Mouse (Mus musculus) stomach, embryonic 16.5 days (tissue): ENCODE data around the gene Rrp15. TPM values are rescaled to one million over a fixed set of nuclear protein-coding genes. Genes with fewer than 3 reads are reported as not detected.

ENCODE experiments used
- ATAC-seq: fragments of 200-750 bp; cut with Nextera tagmentation; 2 replicates; pipeline ENCODE4 v1.8.0; 2017; ENCODE audit warnings: moderate number of reproducible peaks, moderate TSS enrichment; ENCODE audit not compliant: insufficient read depth, low FRiP score
- H3K27ac ChIP-seq: fragments of 300-500 bp; sonication (generic); 2 replicates; pipeline ENCODE4 v1.5.1; 2014; ENCODE audit warnings: low read length
- H3K27me3 ChIP-seq: fragments of 300-500 bp; sonication (generic); 2 replicates; pipeline ENCODE4 v1.6.1; 2014; ENCODE audit warnings: low read length, control low read depth, mixed read lengths; ENCODE audit not compliant: control insufficient read depth, insufficient read depth
- H3K36me3 ChIP-seq: fragments of 300-500 bp; sonication (generic); 2 replicates; pipeline ENCODE4 v1.6.1; 2014; ENCODE audit warnings: low read length; ENCODE audit not compliant: control insufficient read depth, insufficient read depth
- H3K4me1 ChIP-seq: fragments of 300-500 bp; sonication (generic); 2 replicates; pipeline ENCODE4 v1.6.1; 2014; ENCODE audit warnings: low read length, control low read depth, mixed read lengths; ENCODE audit not compliant: control insufficient read depth, insufficient read depth
- H3K4me2 ChIP-seq: fragments of 300-500 bp; sonication (generic); 2 replicates; pipeline ENCODE4 v1.6.1; 2014; ENCODE audit warnings: low read depth, low read length, mixed read lengths
- H3K4me3 ChIP-seq: fragments of 300-500 bp; sonication (generic); replicated peaks from 2 replicates; pipeline ENCODE4 v1.5.1; 2014; ENCODE audit warnings: mild to moderate bottlenecking, low read length
- H3K9ac ChIP-seq: fragments of 300-500 bp; sonication (generic); 2 replicates; pipeline ENCODE4 v1.6.1; 2014; ENCODE audit warnings: low read length
- H3K9me3 ChIP-seq: fragments of 300-500 bp; sonication (generic); replicated peaks from 2 replicates; pipeline ENCODE4 v1.6.1; 2016; ENCODE audit warnings: low read length, control low read depth; ENCODE audit not compliant: control insufficient read depth
- WGBS: fragments of 180-500 bp; shearing (Covaris S2); extraction: QIAGEN DNeasy Blood & Tissue Kit; methylation state at CpG from one replicate; pipeline ENCODE4 v1.1.7; 2014; 5-methylcytosine and 5-hydroxymethylcytosine counted together
- polyA plus RNA-seq: library from polyadenylated mRNA; unstranded; fragments of >200 nt; fragmentation: Nextera tagmentation; extraction: Ambion mirVana; gene quantifications from 2 replicates; pipeline ENCODE4 v1.2.1, GENCODE M21; 2015

The Rrp15 gene
- polyA plus RNA-seq, 1 experiment from 2014 or later: 53.7 TPM

- Histone ChIP-seq H3K4me3 (peak overlapping the region; percentile 59), H3K9ac (peak overlapping the region; percentile 82), H3K4me1 (peaks cover 13% of the 10 kb centered on the region), H3K36me3 (no peaks in the 10 kb centered on the region), H3K27me3 (no peaks in the 10 kb centered on the region), H3K9me3 (no peaks in the 10 kb centered on the region), H3K27ac (peak overlapping the region; percentile 79), H3K4me2 (peak overlapping the region; percentile 90)
- WGBS: under 1% methylated on average over 36 of the region's 36 CpGs
- no peak for ATAC-seq
Measured at GRCm38 (mm10) chr1:186703980-186704701, 45.0 kb downstream of the Rrp15 start.

GRCm38 (mm10) chr1:186703256-186703979 is 45.7 kb downstream of the Rrp15 start:
- H3K4me2 ChIP-seq: peak overlapping the region; percentile 90
- WGBS: under 1% methylated on average over 15 of the region's 15 CpGs
- H3K9ac ChIP-seq: peak overlapping the region; percentile 82
- ATAC-seq: no peak
- H3K36me3 ChIP-seq: no peaks in the 10 kb centered on the region
- H3K27me3 ChIP-seq: no peaks in the 10 kb centered on the region
- peaks cover 13% of the 10 kb centered on the region for H3K4me1 ChIP-seq
- peak overlapping the region; percentile 59 for H3K4me3 ChIP-seq
- H3K9me3 ChIP-seq: no peaks in the 10 kb centered on the region
- peak overlapping the region; percentile 79; the same call in 1 of the 2 replicates for H3K27ac ChIP-seq

- no peaks in the 10 kb centered on the region for H3K27me3 ChIP-seq
- H3K4me1 ChIP-seq: peaks cover 13% of the 10 kb centered on the region
- peak overlapping the region; percentile 90 for H3K4me2 ChIP-seq
- WGBS: 8% methylated on average over 15 of the region's 15 CpGs
- peak overlapping the region; percentile 27 for H3K9ac ChIP-seq
- no peaks in the 10 kb centered on the region for H3K36me3 ChIP-seq
- no peak for ATAC-seq
- H3K27ac ChIP-seq: peak overlapping the region; percentile 50
- no peaks in the 10 kb centered on the region for H3K9me3 ChIP-seq
- H3K4me3 ChIP-seq: peak overlapping the region; percentile 59
Measured at GRCm38 (mm10) chr1:186702391-186703255, 46.5 kb downstream of the Rrp15 start.

GRCm38 (mm10) chr1:186701206-186701905 is 47.8 kb downstream of the Rrp15 start:
- H3K4me1 ChIP-seq: peaks cover 16% of the 10 kb centered on the region
- 14% methylated on average over 8 of the region's 8 CpGs for WGBS
- H3K4me2 ChIP-seq: peak overlapping the region; percentile 27
- no peak for ATAC-seq
- H3K27me3 ChIP-seq: no peaks in the 10 kb centered on the region
- no peaks in the 10 kb centered on the region for H3K9me3 ChIP-seq
- H3K4me3 ChIP-seq: 0 out of 2 replicates have a peak overlapping the region, but pooled peaks have one; percentile 8
- H3K27ac ChIP-seq: no peak overlapping the region; the same call in 1 of the 2 replicates
- H3K36me3 ChIP-seq: no peaks in the 10 kb centered on the region
- H3K9ac ChIP-seq: no peak overlapping the region

- no peaks in the 10 kb centered on the region for H3K27me3 ChIP-seq
- 81% methylated on average over 3 of the region's 3 CpGs for WGBS
- H3K4me1 ChIP-seq: peaks cover 25% of the 10 kb centered on the region
- H3K9me3 ChIP-seq: no peaks in the 10 kb centered on the region
- no peak overlapping the region for H3K4me3 ChIP-seq
- H3K4me2 ChIP-seq: no peak overlapping the region
- H3K9ac ChIP-seq: no peak overlapping the region
- no peak overlapping the region for H3K27ac ChIP-seq
- no peak for ATAC-seq
- no peaks in the 10 kb centered on the region for H3K36me3 ChIP-seq
Measured at GRCm38 (mm10) chr1:186700496-186700895, 48.7 kb downstream of the Rrp15 start.

- H3K9me3 ChIP-seq: no peaks in the 10 kb centered on the region
- no peak overlapping the region for H3K4me2 ChIP-seq
- H3K9ac ChIP-seq: no peak overlapping the region
- 75% methylated on average over 15 of the region's 15 CpGs for WGBS
- H3K36me3 ChIP-seq: no peaks in the 10 kb centered on the region
- H3K27me3 ChIP-seq: no peaks in the 10 kb centered on the region
- H3K4me1 ChIP-seq: peaks cover 30% of the 10 kb centered on the region
- H3K27ac ChIP-seq: no peak overlapping the region
- ATAC-seq: no peak
- H3K4me3 ChIP-seq: no peak overlapping the region
Measured at GRCm38 (mm10) chr1:186698583-186699338, 50.4 kb downstream of the Rrp15 start.

- H3K27ac ChIP-seq: peak overlapping the region; percentile 78
- no peak overlapping the region for H3K9ac ChIP-seq
- no peak overlapping the region for H3K4me2 ChIP-seq
- H3K9me3 ChIP-seq: no peaks in the 10 kb centered on the region
- peaks cover 18% of the 10 kb centered on the region; the same call in 1 of the 2 replicates for H3K4me1 ChIP-seq
- no peaks in the 10 kb centered on the region for H3K36me3 ChIP-seq
- ATAC-seq: no peak
- 80% methylated on average over 9 of the region's 9 CpGs for WGBS
- no peak overlapping the region for H3K4me3 ChIP-seq
- no peaks in the 10 kb centered on the region for H3K27me3 ChIP-seq
Measured at GRCm38 (mm10) chr1:186696231-186696630, 52.9 kb downstream of the Rrp15 start.

- Histone ChIP-seq H3K9me3 (no peaks in the 10 kb centered on the region), H3K4me1 (peaks cover 18% of the 10 kb centered on the region; the same call in 1 of the 2 replicates), H3K36me3 (no peaks in the 10 kb centered on the region), H3K27me3 (no peaks in the 10 kb centered on the region), H3K4me3 (no peak overlapping the region), H3K9ac (no peak overlapping the region), H3K27ac (peak overlapping the region; percentile 78), H3K4me2 (no peak overlapping the region)
- ATAC-seq: no peak
- 36% methylated on average over 4 of the region's 4 CpGs for WGBS
Measured at GRCm38 (mm10) chr1:186695361-186695760, 53.8 kb downstream of the Rrp15 start.
